Mouse (Mus musculus) monocyte, adult 5-6 weeks (primary cell): ENCODE data around the gene Myo1g. TPM values are rescaled to one million over a fixed set of nuclear protein-coding genes. Genes with fewer than 3 reads are reported as not detected.

Experiments
- ATAC-seq: fragments of 153-309, 156-312 bp; replicated peaks from 2 replicates; pipeline ENCODE4 v1.8.0; 2017; ENCODE audit warnings: mild to moderate bottlenecking; ENCODE audit not compliant: low TSS enrichment, insufficient number of reproducible peaks, severe bottlenecking, poor library complexity, low FRiP score
- total RNA-seq: library from RNA; stranded (forward); fragments of 200-1000, 200-491, 200-594 nt; gene quantifications from 3 replicates; pipeline ENCODE4 v1.2.3, GENCODE M21; 2017

Gene Myo1g
- total RNA-seq, 1 experiment from 2014 or later: 572 TPM

- ATAC-seq: no peak
Measured at GRCm38 (mm10) chr11:6504226-6504625, 16.5 kb downstream of the Myo1g start.

GRCm38 (mm10) chr11:6502506-6502905 lies 18.3 kb downstream of the Myo1g start:
- ATAC-seq: no peak

GRCm38 (mm10) chr11:6497311-6497948 lies 23.3 kb downstream of the Myo1g start:
- peak; percentile 92 for ATAC-seq

GRCm38 (mm10) chr11:6489691-6490503 lies 30.9 kb downstream of the Myo1g start:
- ATAC-seq: peak; percentile 87

- no peak for ATAC-seq
Measured at GRCm38 (mm10) chr11:6489257-6489656, 31.5 kb downstream of the Myo1g start.

- ATAC-seq: no peak
Measured at GRCm38 (mm10) chr11:6488041-6488684, 32.6 kb downstream of the Myo1g start.

- no peak for ATAC-seq
Measured at GRCm38 (mm10) chr11:6487496-6487895, 33.3 kb downstream of the Myo1g start.

GRCm38 (mm10) chr11:6486916-6487315 lies 33.8 kb downstream of the Myo1g start:
- ATAC-seq: no peak

GRCm38 (mm10) chr11:6484244-6484959 lies 36.4 kb downstream of the Myo1g start:
- ATAC-seq: peak; percentile 55; the same call in 1 of the 2 replicates

- ATAC-seq: no peak
Measured at GRCm38 (mm10) chr11:6483103-6483502, 37.7 kb downstream of the Myo1g start.

GRCm38 (mm10) chr11:6481669-6482185 lies 39.0 kb downstream of the Myo1g start:
- ATAC-seq: no peak

- no peak for ATAC-seq
Measured at GRCm38 (mm10) chr11:6480681-6481405, 39.9 kb downstream of the Myo1g start.

GRCm38 (mm10) chr11:6480191-6480590 lies 40.6 kb downstream of the Myo1g start:
- no peak for ATAC-seq

- no peak for ATAC-seq
Measured at GRCm38 (mm10) chr11:6479231-6479630, 41.5 kb downstream of the Myo1g start.

GRCm38 (mm10) chr11:6477350-6477749 lies 43.4 kb downstream of the Myo1g start:
- ATAC-seq: no peak

- no peak for ATAC-seq
Measured at GRCm38 (mm10) chr11:6476876-6477275, 43.9 kb downstream of the Myo1g start.

GRCm38 (mm10) chr11:6475867-6476484 lies 44.8 kb downstream of the Myo1g start, which contains the start of gene Purb:
Purb (minus strand) TSS chr11:6475917.
- ATAC-seq: peak; percentile 68
